Mouse (Mus musculus) heart, postnatal 0 days (tissue): Measurements from ENCODE around the gene Hoxd3.

ENCODE experiments used
- CTCF ChIP-seq: IDR thresholded peaks from 2 replicates; pipeline ENCODE4 v1.5.1; 2016; ENCODE audit warnings: antibody characterized with exemption, control low read depth, low read depth
- EP300 ChIP-seq: IDR thresholded peaks from 2 replicates; pipeline ENCODE4 v1.6.1; 2016; ENCODE audit warnings: antibody characterized with exemption, low read depth

DNA sequence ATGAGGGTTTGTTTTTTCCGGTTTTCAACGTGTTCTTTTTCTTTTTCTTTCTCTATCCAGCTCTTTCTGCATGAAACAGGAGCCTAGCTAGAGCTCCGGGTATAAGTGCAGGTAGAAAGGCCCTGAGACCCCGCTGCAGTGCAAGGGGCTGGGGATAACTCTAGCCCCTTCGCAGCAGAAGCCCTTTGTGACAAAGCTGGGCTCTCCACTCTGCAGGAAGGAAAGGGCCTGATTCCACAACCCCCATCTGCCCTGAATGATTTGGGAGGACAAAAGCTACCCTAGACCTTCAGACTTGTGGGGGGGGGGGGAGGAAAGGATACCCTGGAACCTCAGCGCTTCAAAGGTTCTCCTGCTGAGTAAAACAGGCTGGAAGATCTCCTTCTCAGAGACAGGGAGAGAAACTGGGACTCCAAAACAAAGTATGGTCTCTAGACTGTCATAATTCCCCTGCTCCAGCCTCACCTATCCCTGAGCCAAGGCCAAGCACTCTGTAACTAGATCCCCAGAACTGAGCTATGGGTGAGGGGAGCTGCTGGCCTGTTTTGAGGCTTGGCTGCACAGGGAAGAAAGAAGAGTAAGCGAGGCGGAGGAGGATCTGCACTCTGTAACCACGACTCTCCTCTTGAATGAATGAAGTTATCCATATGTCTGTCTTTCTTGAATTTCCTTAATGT is 35.2 kb upstream of the Hoxd3 start:
- TF ChIP-seq CTCF (no peak), EP300 (no peak)
